Mouse (Mus musculus): ENCODE measurements around the gene Carnmt1. TPM values are rescaled to one million over a fixed set of nuclear protein-coding genes. Genes with fewer than 3 reads are reported as not detected.

Gene Carnmt1
- polyA plus RNA-seq, 1 experiment from 2014 or later: 24.0 TPM

Other genes with a start within 250 kb of the Carnmt1 start
- gene Ostf1, start 38.9 kb upstream of the Carnmt1 start, polyA plus RNA-seq (2015; fragmentation: Nextera tagmentation; extraction: Ambion mirVana): 136 and 150 TPM in 2 replicates
- 28.6 and 29.2 TPM in 2 replicates for gene Nmrk1, start 38.8 kb upstream of the Carnmt1 start, polyA plus RNA-seq (2015; fragmentation: Nextera tagmentation; extraction: Ambion mirVana)
- 30.4 and 30.5 TPM in 2 replicates for gene D030056L22Rik, start 42.4 kb downstream of the Carnmt1 start, polyA plus RNA-seq (2015; fragmentation: Nextera tagmentation; extraction: Ambion mirVana)
- 0.89 and 0.91 TPM in 2 replicates for gene Trpm6, start 79.2 kb downstream of the Carnmt1 start, polyA plus RNA-seq (2015; fragmentation: Nextera tagmentation; extraction: Ambion mirVana)

Measured in kidney, embryonic 16.5 days (tissue).